17 mouse cellular contexts compared by ENCODE assay signal in the genomic region with DNA sequence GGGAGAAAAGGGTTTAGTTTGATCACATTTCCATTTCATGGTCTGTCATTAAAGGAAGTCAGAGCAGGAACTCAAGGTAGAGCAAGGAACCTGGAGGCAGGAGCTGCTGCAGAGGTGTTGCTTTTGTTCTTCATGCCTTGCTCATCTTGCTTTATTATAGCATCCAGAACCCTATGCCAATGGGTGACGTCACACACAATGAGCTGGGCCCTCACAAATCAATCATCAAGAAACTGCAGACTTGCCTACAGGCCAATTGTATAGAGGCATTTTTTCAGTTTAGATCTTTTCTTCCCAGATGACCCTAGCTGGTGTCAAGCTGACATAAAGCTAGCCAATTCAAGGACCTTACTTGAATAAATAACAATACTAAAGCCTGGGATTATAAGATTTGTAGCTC.
"Had no signal": no experiment of that assay in that cellular context is flagged by ENCODE, and none has a peak within 500 bp of the region (broad histone marks: within the 10 kb centered on the region; RNA-seq: fewer than 3 reads in every experiment).

No protein-coding gene starts in this region.

- ATAC-seq: hindbrain, postnatal 0 days; intestine, embryonic 16.5 days; liver, embryonic 12.5 days had no signal

- DNase-seq: gastrocnemius, postnatal 14 days; gastrocnemius, postnatal 36 days; heart, adult 18-20 months; heart, postnatal 10 days; heart, postnatal 36 days; kidney, adult 11 months; kidney, adult 2 months; kidney, adult 9 months; kidney, postnatal 14 days; kidney, postnatal 36 days; layer of hippocampus, adult 9-11 months; layer of hippocampus, postnatal 36 days; left cerebral cortex, postnatal 4 days; lung, adult 18-20 months had no signal
